In the genomic region with DNA sequence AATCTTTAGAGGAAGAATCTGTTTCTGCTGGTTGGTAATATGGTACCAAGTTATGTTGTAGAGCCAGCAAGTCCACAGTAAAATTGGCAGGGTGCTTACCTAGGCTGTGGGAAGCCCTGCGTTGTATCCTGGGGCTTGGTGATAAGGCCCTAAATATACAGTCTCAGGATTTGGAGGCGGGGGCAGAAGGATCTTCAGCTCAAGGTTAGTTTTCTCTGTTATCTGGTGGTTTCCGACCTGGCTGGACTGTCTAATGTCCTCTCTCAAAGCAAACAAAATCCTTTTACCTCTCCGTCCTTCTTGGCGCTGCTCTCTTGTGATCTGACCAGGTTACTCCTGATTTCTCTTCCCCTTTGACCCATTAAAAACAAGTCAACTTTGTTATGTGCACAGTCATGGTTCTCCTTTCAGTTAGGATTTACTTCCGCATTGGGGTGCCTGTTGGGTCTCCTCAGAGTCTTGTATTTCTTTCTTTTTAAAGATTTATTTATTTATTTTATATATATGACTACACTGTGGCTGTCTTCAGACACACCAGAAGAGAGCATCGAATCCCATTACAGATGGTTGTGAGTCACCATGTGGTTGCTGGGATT, we compare ENCODE assay signal across 14 mouse cellular contexts. TPM values are rescaled to one million over a fixed set of nuclear protein-coding genes. Genes with fewer than 3 reads are reported as not detected.
DNase-seq lines count a peak whose midpoint lies in the region; ATAC-seq lines count a peak whose summit lies in the region.
"Had no signal": no experiment of that assay in that cellular context is flagged by ENCODE, and none has a peak within 500 bp of the region (broad histone marks: within the 10 kb centered on the region; RNA-seq: fewer than 3 reads in every experiment).

No protein-coding gene starts in this region.

- H3K9ac ChIP-seq in heart, embryonic 12.5 days, result no peak overlapping the region

- peak overlapping the region; percentile 64 for H3K4me3 ChIP-seq in heart, embryonic 12.5 days
- H3K4me3 ChIP-seq in megakaryocyte, embryonic 14.5 days (replicated peaks), result peak overlapping the region; percentile 93

- no peaks in the 10 kb centered on the region for H3K9me3 ChIP-seq in heart, embryonic 12.5 days (replicated peaks)
- no peaks in the 10 kb centered on the region for H3K9me3 ChIP-seq in megakaryocyte, embryonic 14.5 days

- WGBS in heart, embryonic 12.5 days, result 64% methylated on average over 7 of the region's 7 CpGs

- peaks cover 4% of the 10 kb centered on the region; the same call in 1 of the 2 replicates for H3K27me3 ChIP-seq in heart, embryonic 12.5 days (replicated peaks)
- H3K27me3 ChIP-seq in megakaryocyte, embryonic 14.5 days (replicated peaks), result no peaks in the 10 kb centered on the region

- 0 out of 2 replicates have a peak, but pooled peaks have one; percentile 21 for ATAC-seq in heart, embryonic 12.5 days (ENCODE audit: insufficient number of reproducible peaks, low FRiP score)
- ATAC-seq in erythroid progenitor cell, adult 5-6 weeks (replicated peaks; ENCODE audit: low FRiP score, poor library complexity, severe bottlenecking), result peak; percentile 56
- ATAC-seq: intestine, embryonic 16.5 days; Patski had no signal

- peaks cover 11% of the 10 kb centered on the region; the same call in 1 of the 2 replicates for H3K36me3 ChIP-seq in heart, embryonic 12.5 days
- peaks cover 46% of the 10 kb centered on the region for H3K36me3 ChIP-seq in megakaryocyte, embryonic 14.5 days (replicated peaks; ENCODE audit: low read length)

- no peak for DNase-seq in heart, postnatal 36 days
- DNase-seq in MEL-GATA-1-ER (ENCODE audit: extremely low read depth, low read depth), result peak; percentile 77
- DNase-seq in left cerebral cortex, postnatal 4 days, result no peak
- DNase-seq in left cerebral cortex, adult 11 months (ENCODE audit: low spot score), result no peak
- no peak for DNase-seq in natural killer cell, adult 2 months (ENCODE audit: low spot score in 2 of 2)
- DNase-seq: adrenal gland, postnatal 14 days; cerebellum, postnatal 14 days; kidney, postnatal 4 days had no signal

- H3K4me1 ChIP-seq in heart, embryonic 12.5 days (replicated peaks), result peaks cover 32% of the 10 kb centered on the region
- peaks cover 90% of the 10 kb centered on the region for H3K4me1 ChIP-seq in megakaryocyte, embryonic 14.5 days

- intact Hi-C loops in heart, postnatal 36 days (cut with DNase I), result loop anchor here (10.0 kb wide), 1 partner anchor 302 kb away; the partner anchor contains the start of genes Dcaf6 and Mpc2
- intact Hi-C loops in left cerebral cortex, postnatal 4 days (cut with DNase I), result no loop called here

- H3K4me2 ChIP-seq in heart, embryonic 12.5 days, result peak overlapping the region; percentile 84; the same call in 1 of the 2 replicates

- peak overlapping the region; percentile 26; the same call in 1 of the 2 replicates for H3K27ac ChIP-seq in heart, embryonic 12.5 days (ENCODE audit: poor library complexity, severe bottlenecking)

RNA-seq across cellular contexts. Expression of gene Creg1, which starts 2.8 kb away (rescaled TPM):
- 94.9 and 109 TPM in 2 replicates for polyA plus RNA-seq in heart, embryonic 12.5 days (2016; fragmentation: Nextera tagmentation; extraction: Ambion mirVana)
- total RNA-seq in heart, postnatal 36 days (2021), result 10 to 100 TPM; 78.3 to 93.2 TPM
- 514 and 545 TPM in 2 replicates for total RNA-seq in erythroid progenitor cell, adult 5-6 weeks (2015; ENCODE audit: low replicate concordance)
- total RNA-seq in erythroid progenitor cell, adult 5-6 weeks (2017; ENCODE audit: low replicate concordance), result 329 and 433 TPM in 2 replicates
- polyA plus RNA-seq in megakaryocyte, embryonic 14.5 days (2012; ENCODE audit: insufficient read depth, low replicate concordance), result 254 and 485 TPM in 2 replicates
- total RNA-seq in left cerebral cortex, postnatal 4 days (2021), result 10 to 100 TPM; 14.0 to 17.9 TPM

RNA-seq across cellular contexts. Expression of gene Cd247, which starts 22.1 kb away (rescaled TPM):
- 0.38 and 0.49 TPM in 2 replicates for polyA plus RNA-seq in heart, embryonic 12.5 days (2016; fragmentation: Nextera tagmentation; extraction: Ambion mirVana)
- total RNA-seq in heart, postnatal 36 days (2021), result under 1 TPM; 0.76 to 0.80 TPM
- 9.0 TPM in 1 of 2 replicates, not detected in the other for total RNA-seq in erythroid progenitor cell, adult 5-6 weeks (2015; ENCODE audit: low replicate concordance)
- 4.7 and 10.5 TPM in 2 replicates for total RNA-seq in erythroid progenitor cell, adult 5-6 weeks (2017; ENCODE audit: low replicate concordance)
- not detected in 2 replicates for polyA plus RNA-seq in megakaryocyte, embryonic 14.5 days (2012; ENCODE audit: insufficient read depth, low replicate concordance)
- under 1 TPM in 1 of 2 experiments, not detected in 1; 0.28 TPM for total RNA-seq in left cerebral cortex, postnatal 4 days (2021)
- total RNA-seq: left cerebral cortex, postnatal 14 days had no signal

RNA-seq across cellular contexts. Expression of gene Rcsd1, which starts 56.8 kb away (rescaled TPM):
- polyA plus RNA-seq in heart, embryonic 12.5 days (2016; fragmentation: Nextera tagmentation; extraction: Ambion mirVana), result 113 and 122 TPM in 2 replicates
- total RNA-seq in heart, postnatal 36 days (2021), result 10 to 100 TPM; 74.2 to 80.7 TPM
- total RNA-seq in erythroid progenitor cell, adult 5-6 weeks (2015; ENCODE audit: low replicate concordance), result 8.8 and 9.4 TPM in 2 replicates
- total RNA-seq in erythroid progenitor cell, adult 5-6 weeks (2017; ENCODE audit: low replicate concordance), result 19.9 and 23.1 TPM in 2 replicates
- 0.43 and 11.0 TPM in 2 replicates for polyA plus RNA-seq in megakaryocyte, embryonic 14.5 days (2012; ENCODE audit: insufficient read depth, low replicate concordance)
- total RNA-seq in left cerebral cortex, postnatal 4 days (2021), result 1 to 10 TPM; 5.3 to 5.4 TPM
